Mouse (Mus musculus) urinary bladder, postnatal 14 days (tissue): ENCODE results near the gene Gpsm2.
"Not testable (repeated sequence)": the region's sequence is repeated elsewhere in the genome, so short reads cannot be mapped to it uniquely, and the experiment has no call there.

Source experiments
- DNase-seq: peaks from one replicate; pipeline ENCODE4 v3.0.0; 2021; ENCODE audit warnings: low spot score

Gpsm2 gene

GRCm38 (mm10) chr3:108726413-108726812 is 4.3 kb upstream of the Gpsm2 start:
- no peak for DNase-seq

- DNase-seq, result peak; percentile 53
These were observed 775 bp downstream of the Gpsm2 start for GRCm38 (mm10) chr3:108721076-108721991.

- no peak for DNase-seq
These were observed 2.3 kb downstream of the Gpsm2 start for GRCm38 (mm10) chr3:108719761-108720160.

- DNase-seq, result no peak
These were observed 2.8 kb downstream of the Gpsm2 start for GRCm38 (mm10) chr3:108719357-108719756.

- DNase-seq, result no peak
These were observed 4.1 kb downstream of the Gpsm2 start for GRCm38 (mm10) chr3:108717896-108718502.

- no peak for DNase-seq
These were observed 7.3 kb downstream of the Gpsm2 start for GRCm38 (mm10) chr3:108714837-108715236.

GRCm38 (mm10) chr3:108713065-108713675 is 8.9 kb downstream of the Gpsm2 start:
- DNase-seq, result no peak

GRCm38 (mm10) chr3:108711296-108711695 is 10.8 kb downstream of the Gpsm2 start:
- no peak for DNase-seq

- DNase-seq, result no peak
These were observed 19.3 kb downstream of the Gpsm2 start for GRCm38 (mm10) chr3:108702789-108703188.

GRCm38 (mm10) chr3:108701256-108701655 is 20.9 kb downstream of the Gpsm2 start:
- no peak for DNase-seq

GRCm38 (mm10) chr3:108699786-108700185 is 22.3 kb downstream of the Gpsm2 start:
- no peak for DNase-seq

- DNase-seq, result no peak
These were observed 23.4 kb downstream of the Gpsm2 start for GRCm38 (mm10) chr3:108698662-108699061.

GRCm38 (mm10) chr3:108694321-108694720 is 27.8 kb downstream of the Gpsm2 start:
- no peak for DNase-seq

- DNase-seq, result no peak
These were observed 32.1 kb downstream of the Gpsm2 start for GRCm38 (mm10) chr3:108689979-108690378.

GRCm38 (mm10) chr3:108689446-108689845 is 32.7 kb downstream of the Gpsm2 start:
- no peak for DNase-seq

GRCm38 (mm10) chr3:108689015-108689441 is 33.1 kb downstream of the Gpsm2 start:
- no peak for DNase-seq

GRCm38 (mm10) chr3:108685701-108686100 is 36.4 kb downstream of the Gpsm2 start:
- no peak for DNase-seq

GRCm38 (mm10) chr3:108683597-108683996 is 38.5 kb downstream of the Gpsm2 start:
- not testable (repeated sequence) for DNase-seq

GRCm38 (mm10) chr3:108681004-108681403 is 41.1 kb downstream of the Gpsm2 start:
- DNase-seq, result no peak

GRCm38 (mm10) chr3:108676616-108677015 is 45.5 kb downstream of the Gpsm2 start:
- DNase-seq, result no peak

GRCm38 (mm10) chr3:108660941-108661340 is 61.2 kb downstream of the Gpsm2 start:
- DNase-seq, result no peak

GRCm38 (mm10) chr3:108658612-108659011 is 63.5 kb downstream of the Gpsm2 start:
- no peak for DNase-seq

GRCm38 (mm10) chr3:108655486-108655885 is 66.6 kb downstream of the Gpsm2 start:
- DNase-seq, result no peak
